Mouse (Mus musculus) E14TG2a.4 (cell line): ENCODE results near the gene Ly6g6f.

Experiments used
- H3K27me3 ChIP-seq: 2 replicates; pipeline ENCODE4 v1.6.1; 2014; ENCODE audit warnings: low read length, control low read depth; ENCODE audit not compliant: insufficient read depth
- H3K36me3 ChIP-seq: 2 replicates; pipeline ENCODE4 v1.6.1; 2014; ENCODE audit warnings: low read length, control low read depth; ENCODE audit not compliant: insufficient read depth
- H3K4me1 ChIP-seq: replicated peaks from 2 replicates; pipeline ENCODE4 v1.6.1; 2014; ENCODE audit warnings: low read depth, low read length, control low read depth
- H3K4me3 ChIP-seq: replicated peaks from 2 replicates; pipeline ENCODE4 v1.5.1; 2014; ENCODE audit warnings: mild to moderate bottlenecking, low read length
- H3K9me3 ChIP-seq: 2 replicates; pipeline ENCODE4 v1.6.1; 2014; ENCODE audit warnings: low read length, control low read depth
- CTCF ChIP-seq: conservative IDR thresholded peaks from 2 replicates; pipeline ENCODE4 v1.5.1; 2014; ENCODE audit warnings: low read length
- NANOG ChIP-seq: IDR thresholded peaks from 2 replicates; pipeline ENCODE4 v1.6.1; 2014; ENCODE audit warnings: borderline replicate concordance, low read length, mixed read lengths
- POU5F1 ChIP-seq: IDR thresholded peaks from 2 replicates; pipeline ENCODE4 v1.6.1; 2014; ENCODE audit warnings: low read length, borderline replicate concordance

Gene Ly6g6f

DNA sequence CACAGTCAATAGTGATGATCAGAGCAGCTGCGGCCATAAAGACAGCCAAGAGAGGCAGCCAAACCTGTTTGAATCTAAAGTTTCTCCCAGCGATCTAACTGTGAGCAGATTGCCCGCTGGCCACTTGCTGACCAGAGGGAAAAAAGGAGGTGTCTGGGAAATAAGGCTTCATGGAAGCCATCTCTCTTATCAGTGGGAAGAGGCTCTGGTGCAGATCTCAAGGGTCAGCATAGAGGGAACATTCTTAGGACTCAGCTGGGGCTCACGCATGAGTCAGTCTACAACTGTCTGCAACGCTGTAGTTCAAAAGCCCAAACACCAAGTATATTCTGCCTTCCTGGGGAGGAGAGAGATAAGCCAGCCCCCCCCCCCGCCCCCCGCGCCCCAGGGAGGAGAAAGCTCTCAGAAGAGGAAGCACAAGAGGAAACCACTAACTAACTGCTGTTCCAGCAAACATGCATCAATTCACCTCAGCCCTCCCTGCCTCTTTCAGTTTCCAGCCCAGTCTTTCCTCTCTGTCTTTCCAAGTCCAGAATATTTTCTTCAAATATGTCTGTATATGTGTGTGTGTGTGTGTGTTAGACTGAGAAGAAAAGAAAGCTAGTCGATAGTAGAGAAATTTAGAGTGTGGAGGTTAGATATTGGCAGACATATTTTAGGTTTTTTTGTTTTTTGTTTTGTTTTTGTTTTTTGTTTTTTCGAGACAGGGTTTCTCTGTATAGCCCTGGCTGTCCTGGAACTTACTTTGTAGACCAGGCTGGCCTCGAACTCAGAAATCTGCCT, 37.1 kb downstream of the Ly6g6f start:
- Histone ChIP-seq H3K4me1 (peaks cover 75% of the 10 kb centered on the region), H3K4me3 (no peak overlapping the region), H3K9me3 (no peaks in the 10 kb centered on the region), H3K27me3 (peaks cover 26% of the 10 kb centered on the region), H3K36me3 (peaks cover 12% of the 10 kb centered on the region)
- TF ChIP-seq CTCF (no peak), NANOG (no peak), POU5F1 (no peak)

DNA sequence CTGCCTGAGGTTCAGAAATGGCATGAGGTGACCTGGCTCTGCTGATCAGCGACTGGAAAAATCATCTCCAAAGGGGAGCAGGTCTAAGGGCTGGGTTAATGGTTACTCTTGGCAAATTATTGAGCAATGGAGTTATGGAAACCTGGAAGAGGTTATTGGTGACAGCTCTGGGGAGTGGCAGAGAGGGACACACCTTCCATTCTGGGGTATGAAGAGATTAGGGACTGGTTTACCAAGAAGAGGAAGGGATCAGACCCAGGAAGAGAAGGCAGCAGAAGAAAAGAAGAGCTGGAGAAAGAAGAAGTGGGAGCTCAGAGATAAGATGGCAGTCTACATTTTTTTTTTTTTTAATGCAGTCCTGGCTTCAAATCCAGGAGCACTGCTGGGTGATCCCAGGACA, 37.7 kb downstream of the Ly6g6f start:
- peaks cover 30% of the 10 kb centered on the region for H3K27me3 ChIP-seq
- TF ChIP-seq CTCF, result no peak
- peaks cover 68% of the 10 kb centered on the region for H3K4me1 ChIP-seq
- peaks cover 6% of the 10 kb centered on the region for H3K36me3 ChIP-seq
- no peaks in the 10 kb centered on the region for H3K9me3 ChIP-seq
- H3K4me3 ChIP-seq, result no peak overlapping the region

DNA sequence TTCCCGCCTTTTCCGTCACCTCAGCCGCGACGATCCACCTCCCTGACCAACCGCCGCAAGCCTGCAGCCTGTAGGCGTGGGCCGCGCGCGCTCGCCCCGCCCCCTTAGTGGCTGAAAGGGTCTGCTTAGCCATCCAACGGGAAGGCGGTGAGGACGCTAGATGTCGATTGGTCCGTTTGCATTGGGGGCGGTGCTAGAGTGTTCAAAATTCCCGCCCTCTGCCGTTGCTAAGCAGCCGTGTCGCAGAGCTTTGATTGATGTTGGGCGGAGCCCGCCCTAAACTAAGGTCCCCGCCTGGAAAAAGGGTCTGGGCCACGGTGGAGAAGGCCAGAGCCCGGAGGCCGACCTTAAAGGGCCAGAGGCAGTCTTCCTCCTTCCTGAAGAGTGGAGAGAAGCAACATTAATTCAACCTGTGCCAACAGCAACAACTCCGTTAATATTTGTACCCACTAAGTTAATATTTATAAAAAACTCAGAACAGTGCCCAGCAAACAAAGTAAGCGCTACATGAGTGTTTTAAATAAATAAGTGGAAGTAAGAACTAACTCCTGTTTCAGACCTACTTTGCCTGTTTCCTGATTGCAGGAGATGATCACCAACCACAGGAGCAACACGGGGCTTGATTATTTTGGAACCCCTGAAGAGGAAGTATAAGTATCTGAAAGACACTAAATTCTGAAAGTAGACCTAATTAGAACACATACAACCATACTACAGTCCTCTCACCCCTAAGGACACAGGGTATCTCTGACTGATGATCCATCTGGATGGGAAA, 38.5 kb downstream of the Ly6g6f start, which contains the start of gene Msh5:
Gene Msh5 (minus strand): TSS at position 65 of the 775 bp plus-strand sequence.
- H3K4me1 ChIP-seq, result peaks cover 60% of the 10 kb centered on the region
- peak within 1 kb of the TSS; percentile 86 for H3K4me3 ChIP-seq
- no peaks in the 10 kb centered on the region for H3K9me3 ChIP-seq
- peaks cover 30% of the 10 kb centered on the region for H3K27me3 ChIP-seq
- TF ChIP-seq CTCF, result no peak
- TF ChIP-seq NANOG, result no peak
- no peak for TF ChIP-seq POU5F1
- H3K36me3 ChIP-seq, result no peaks in the 10 kb centered on the region

DNA sequence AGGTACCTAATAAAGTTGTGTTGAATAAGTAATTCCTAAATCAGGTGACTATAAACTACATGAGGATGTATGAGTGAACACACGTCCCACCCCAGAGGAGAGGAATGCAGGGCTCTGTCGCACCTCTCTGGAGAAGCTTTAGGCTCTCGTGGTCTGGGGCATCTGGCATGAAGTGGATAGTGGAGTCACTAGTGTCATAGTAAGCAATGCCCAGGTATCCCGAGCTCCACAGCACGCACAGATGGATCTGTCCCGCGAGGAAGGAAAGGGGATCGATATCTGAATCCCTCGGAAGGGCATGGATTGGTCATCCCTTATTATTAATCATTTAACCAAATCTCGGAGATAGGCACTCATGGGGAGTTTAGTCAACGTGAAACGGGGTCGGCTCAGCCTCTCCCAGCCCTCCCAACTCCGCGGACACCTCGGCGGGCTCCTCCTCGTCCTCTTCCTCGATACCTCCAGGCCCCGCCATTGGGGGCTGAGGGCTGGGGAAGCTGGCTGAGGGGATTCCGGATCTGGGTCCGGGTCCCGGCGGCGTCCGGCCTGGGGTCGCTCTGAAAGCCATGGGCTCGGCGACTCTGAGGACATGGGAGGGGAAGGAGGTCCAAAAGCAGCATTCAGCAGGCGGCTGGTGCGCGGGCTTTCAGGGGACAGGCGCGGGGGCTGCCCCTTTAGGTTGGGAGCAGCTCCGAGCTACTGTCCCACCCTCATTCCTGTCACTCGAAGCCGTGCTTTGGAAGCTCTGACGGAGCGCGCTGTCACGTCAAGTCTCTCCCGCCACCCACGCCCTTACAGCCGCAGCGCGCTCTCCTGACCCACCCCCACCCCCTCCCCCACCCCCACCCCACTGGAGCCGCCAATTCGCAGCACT, 39.4 kb downstream of the Ly6g6f start:
- no peaks in the 10 kb centered on the region for H3K9me3 ChIP-seq
- peak overlapping the region; percentile 86 for H3K4me3 ChIP-seq
- no peak for TF ChIP-seq NANOG
- TF ChIP-seq CTCF, result no peak
- TF ChIP-seq POU5F1, result no peak
- H3K27me3 ChIP-seq, result peaks cover 30% of the 10 kb centered on the region
- no peaks in the 10 kb centered on the region for H3K36me3 ChIP-seq
- H3K4me1 ChIP-seq, result peaks cover 53% of the 10 kb centered on the region

DNA sequence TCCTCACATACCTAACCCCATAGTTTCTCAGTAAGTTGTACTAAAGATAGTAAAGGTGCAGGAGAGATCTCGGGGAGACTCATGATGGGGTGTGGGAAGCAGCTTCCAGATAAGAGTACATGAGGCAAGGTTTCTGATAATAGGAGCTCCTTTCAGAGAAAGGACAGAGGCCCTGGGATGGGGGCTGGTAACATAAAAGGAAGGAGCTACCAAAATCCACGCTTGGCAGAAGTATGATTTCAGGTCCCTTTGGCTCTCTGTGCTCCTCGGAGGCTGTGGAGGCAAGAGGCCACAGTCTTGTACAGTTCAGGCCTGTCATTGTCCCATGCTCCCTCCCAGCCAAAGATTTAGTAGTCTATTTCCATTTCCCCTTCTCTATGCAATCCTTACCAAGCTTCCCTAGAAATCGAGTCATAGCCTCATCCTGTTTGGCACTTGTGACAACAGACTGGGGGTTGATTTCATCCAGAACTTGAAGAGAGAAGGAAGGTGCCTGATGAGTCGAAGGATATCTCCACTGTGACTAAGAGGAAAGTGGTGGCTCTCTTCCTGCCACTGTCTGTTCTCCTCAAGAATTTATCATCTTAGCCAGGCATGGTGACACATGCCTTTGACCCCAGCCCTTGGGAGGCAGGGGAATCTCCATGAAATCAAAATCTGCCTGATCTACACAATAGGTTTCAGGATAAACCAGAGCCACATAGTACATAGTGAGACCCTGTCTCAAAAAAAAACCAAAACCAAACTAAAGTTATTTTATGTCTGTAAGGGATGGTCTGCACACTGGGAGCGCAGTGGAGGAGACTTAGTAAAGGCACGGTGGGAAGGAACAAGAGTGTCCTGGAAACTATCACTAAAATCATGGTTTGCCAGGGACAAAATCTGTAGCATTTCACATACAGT, 40.3 kb downstream of the Ly6g6f start:
- H3K9me3 ChIP-seq, result no peaks in the 10 kb centered on the region
- H3K4me1 ChIP-seq, result peaks cover 48% of the 10 kb centered on the region
- no peaks in the 10 kb centered on the region for H3K36me3 ChIP-seq
- no peak for TF ChIP-seq POU5F1
- no peak for TF ChIP-seq NANOG
- peaks cover 30% of the 10 kb centered on the region for H3K27me3 ChIP-seq
- peak overlapping the region; percentile 86; the same call in 1 of the 2 replicates for H3K4me3 ChIP-seq

DNA sequence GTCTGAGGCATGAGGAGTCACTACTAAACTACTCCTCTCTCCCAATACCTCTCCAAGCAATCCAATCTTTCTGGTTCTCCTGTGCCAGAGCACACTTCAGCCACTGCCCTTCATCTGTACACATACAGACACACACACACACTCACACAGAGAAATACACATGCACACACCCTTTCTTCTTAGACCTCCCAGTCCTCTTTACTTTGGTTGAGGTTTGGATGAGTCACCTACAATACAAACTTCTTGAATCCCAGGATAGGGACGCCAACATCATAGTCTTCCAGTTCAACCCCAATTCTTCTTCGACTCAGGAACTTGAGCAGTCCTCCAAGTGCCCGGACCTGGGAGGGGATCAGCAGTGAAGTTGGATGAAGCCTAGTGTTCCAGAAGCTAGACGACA, 41.6 kb downstream of the Ly6g6f start:
- Histone ChIP-seq H3K4me1 (peaks cover 34% of the 10 kb centered on the region), H3K4me3 (no peak overlapping the region), H3K9me3 (no peaks in the 10 kb centered on the region), H3K27me3 (peaks cover 30% of the 10 kb centered on the region), H3K36me3 (no peaks in the 10 kb centered on the region)
- TF ChIP-seq CTCF, result no peak
- no peak for TF ChIP-seq POU5F1
- TF ChIP-seq NANOG, result no peak

DNA sequence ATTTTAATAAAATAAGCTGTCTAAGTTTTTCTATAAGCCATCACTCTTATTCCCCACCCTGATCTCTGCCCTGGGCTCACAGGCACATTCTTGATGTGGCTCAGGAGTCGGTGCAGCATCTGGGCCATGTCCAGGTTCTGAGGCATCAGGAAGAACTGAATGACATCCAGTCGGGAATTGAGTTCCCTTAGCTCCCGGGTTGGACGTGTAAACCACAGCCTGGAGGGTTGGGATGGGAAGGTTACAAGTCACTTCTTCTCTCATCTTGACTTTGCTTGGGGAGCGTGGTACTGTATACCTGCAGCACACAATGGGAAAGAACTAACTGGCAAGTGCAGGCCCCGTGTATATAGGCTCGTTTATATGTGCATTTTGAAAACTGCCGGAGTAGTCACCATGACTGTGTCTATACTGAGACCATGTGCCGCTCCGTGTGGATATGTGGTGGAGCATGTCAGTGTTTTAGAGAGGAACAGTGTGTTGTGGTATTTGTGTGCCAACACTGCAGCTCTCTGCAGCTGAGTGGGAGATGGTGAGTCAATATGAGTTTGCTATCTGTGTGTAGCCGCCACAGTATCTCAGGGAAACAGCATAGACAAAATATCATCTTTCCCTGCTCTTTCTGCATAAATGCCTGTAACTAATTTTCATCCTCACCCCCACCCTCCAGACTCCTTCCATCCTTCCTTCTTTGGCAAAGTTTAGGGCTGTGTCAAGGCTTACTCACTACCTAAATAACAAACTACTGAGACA, 46.1 kb downstream of the Ly6g6f start:
- Histone ChIP-seq H3K4me1 (peaks cover 6% of the 10 kb centered on the region), H3K4me3 (no peak overlapping the region), H3K9me3 (no peaks in the 10 kb centered on the region), H3K27me3 (peaks cover 13% of the 10 kb centered on the region), H3K36me3 (no peaks in the 10 kb centered on the region)
- TF ChIP-seq CTCF (no peak), POU5F1 (no peak), NANOG (no peak)
